In the genomic region with DNA sequence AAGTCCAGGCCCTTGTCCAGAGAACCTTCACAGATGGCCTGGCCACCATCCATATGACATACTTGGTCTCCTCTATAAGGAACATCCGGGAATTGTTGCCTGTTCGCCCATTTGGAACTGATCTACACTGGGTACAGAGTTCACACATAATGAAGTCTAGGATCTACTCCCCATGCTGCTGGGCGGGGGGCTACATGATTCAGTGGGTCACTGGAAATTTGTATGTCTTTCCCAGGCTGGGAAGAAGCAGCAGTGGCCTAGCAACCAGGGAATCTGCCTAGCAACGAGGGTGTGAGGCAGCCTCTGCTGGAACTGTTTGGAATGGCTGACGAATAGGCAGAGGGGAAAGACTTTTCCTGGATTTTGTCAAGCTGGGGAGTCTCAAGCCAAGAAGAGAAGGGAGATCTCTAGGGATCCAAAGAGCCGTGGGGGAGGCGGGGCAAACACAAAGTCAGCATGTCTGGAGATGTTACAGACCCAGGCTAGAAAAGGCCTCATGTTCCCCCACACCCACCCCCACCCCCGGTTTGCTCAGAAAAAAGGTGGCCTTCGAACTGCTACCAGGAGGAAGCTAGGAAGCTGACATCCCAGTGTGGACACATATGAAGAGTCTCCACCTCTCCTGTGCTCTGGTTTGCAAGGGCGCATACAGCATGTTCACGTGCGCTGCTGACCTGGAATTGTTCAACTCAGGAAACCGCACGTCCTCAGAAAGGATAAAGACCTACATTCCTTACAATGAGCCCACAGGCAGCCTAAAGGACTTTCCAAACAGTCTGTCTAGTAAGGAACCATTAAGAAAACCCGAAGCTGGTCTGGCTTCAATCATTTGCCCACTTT, we compare ENCODE assay signal across 9 mouse cellular contexts. TPM values are rescaled to one million over a fixed set of nuclear protein-coding genes. Genes with fewer than 3 reads are reported as not detected.
DNase-seq lines count a peak whose midpoint lies in the region; TF ChIP-seq lines count a peak whose summit lies in the region.
"Had no signal": no experiment of that assay in that cellular context is flagged by ENCODE, and none has a peak within 500 bp of the region (broad histone marks: within the 10 kb centered on the region; RNA-seq: fewer than 3 reads in every experiment).

No protein-coding gene starts in this region.

- H3K27me3 ChIP-seq in cerebellum, adult 2 months (ENCODE audit: control insufficient read depth, insufficient read depth, low read length): no peaks in the 10 kb centered on the region

- intact Hi-C loops in heart, postnatal 10 days (cut with DNase I): loop anchor here (2.0 kb wide), 1 partner anchor 23 kb away; a partner anchor contains a TSS

- no peak for TF ChIP-seq POLR2A in cerebellum, adult 2 months (IDR thresholded peaks at IDR 0.05; ENCODE audit: borderline replicate concordance, insufficient read depth, low read length)

- DNase-seq in cerebellum, postnatal 10 days: peak; percentile 48 to 56
- no peak for DNase-seq in cerebellum, adult 2 months
- DNase-seq in right cerebral cortex, adult 2 months (ENCODE audit: low spot score in 2 of 2): peak; percentile 39 to 44
- DNase-seq in right cerebral cortex, postnatal 25 days: no peak
- DNase-seq in heart, postnatal 10 days: peak; percentile 78 to 79
- peak; percentile 26 for DNase-seq in liver
- no peak for DNase-seq in urinary bladder, postnatal 25 days (ENCODE audit: low spot score)
- DNase-seq in cerebellum, postnatal 36 days: no peak

- 41% methylated on average over 15 of the region's 15 CpGs for WGBS in cerebellum, adult 2 months

- TF ChIP-seq CTCF in cerebellum, adult 2 months (IDR thresholded peaks at IDR 0.05; ENCODE audit: borderline replicate concordance, insufficient read depth, low read depth, low read length): no peak

- 0 out of 2 replicates have a peak, but pooled peaks cover 2% of the 10 kb centered on the region for H3K4me1 ChIP-seq in cerebellum, adult 2 months (ENCODE audit: control insufficient read depth, insufficient read depth, low read length)

- H3K4me3 ChIP-seq in cerebellum, adult 2 months (replicated peaks; ENCODE audit: insufficient read depth, low read depth, low read length): no peak overlapping the region

- H3K27ac ChIP-seq in cerebellum, adult 2 months (ENCODE audit: insufficient read depth, low read length): no peak overlapping the region
- H3K27ac ChIP-seq: liver, embryonic 14.5 days had no signal

RNA-seq across cellular contexts. Expression of a gene that starts 22.9 kb away (rescaled TPM):
- 36.4 and 43.8 TPM in 2 replicates for polyA plus RNA-seq in cerebellum, adult 2 months (2012; rRNA removed)
- 10 to 100 TPM; 27.5 to 37.0 TPM for total RNA-seq in heart, postnatal 10 days (2021)

Comparison
In these comparisons a context has a peak if more than half of its experiments do, and no peak if none do; other contexts are left out.
1. DNase-seq: peak in cerebellum, postnatal 10 days (2 of 2), right cerebral cortex, adult 2 months (2 of 2), heart, postnatal 10 days (2 of 2) and liver (single experiment); none in cerebellum, adult 2 months (0 of 2), right cerebral cortex, postnatal 25 days (single experiment), urinary bladder, postnatal 25 days (single experiment) and cerebellum, postnatal 36 days (0 of 2).